Mouse (Mus musculus) gastrocnemius, adult 2 months (tissue): ENCODE measurements around the gene Traip. TPM values are rescaled to one million over a fixed set of nuclear protein-coding genes. Genes with fewer than 3 reads are reported as not detected.

ENCODE experiments used
- DNase-seq: peaks from one replicate; pipeline ENCODE4 v3.0.0; 2022
- H3K27ac ChIP-seq: fragments of 200-600 bp; 2 replicates; pipeline ENCODE4 v1.8.1; 2022; ENCODE audit warnings: mild to moderate bottlenecking
- H3K4me3 ChIP-seq: fragments of 200-600 bp; 2 replicates; pipeline ENCODE4 v1.8.1; 2022; ENCODE audit warnings: mild to moderate bottlenecking, moderate library complexity
- CTCF ChIP-seq: fragments of 200-600 bp; IDR thresholded peaks from 2 replicates; pipeline ENCODE4 v1.8.1; 2022; ENCODE audit warnings: antibody characterized with exemption, mild to moderate bottlenecking, moderate library complexity
- intact Hi-C: fragments of 180-260 bp; cut with DNase I; formaldehyde crosslinking; loops from one replicate; pipeline ENCODE4 v1.15.1; 2025
- long read RNA-seq, 2 experiments: library from polyadenylated mRNA; stranded (forward); transcript quantifications; one replicate each; pipeline ENCODE4 v2.0.0; 2021
- total RNA-seq, 2 experiments: library from RNA; stranded (reverse); gene quantifications; 2 replicates each; pipeline ENCODE4 v1.2.3; 2021

Gene Traip
- total RNA-seq: under 1 TPM; 0.25 to 0.43 TPM
- long read RNA-seq, experiment 1, partial matches to known transcripts: 0 of 2 reads
- long read RNA-seq, experiment 1, other reads (novel, unspliced or antisense): 1 of 2 reads
- long read RNA-seq, experiment 2: 0 reads

GRCm38 (mm10) chr9:107949922-107950235 is at the start of gene Traip:
Gene Traip, plus strand, starts transcription at chr9:107950136.
- peak within 1 kb of the TSS; percentile 96 for H3K27ac ChIP-seq
- no peak for TF ChIP-seq CTCF
- no peak for DNase-seq
- intact Hi-C loops: loop anchor here (5.0 kb wide), 1 partner anchor 48 kb away; no protein-coding TSS in a partner anchor
- H3K4me3 ChIP-seq: peak within 1 kb of the TSS; percentile 82

GRCm38 (mm10) chr9:107900840-107901626 is 48.9 kb upstream of the Traip start:
- peak; percentile 61 for TF ChIP-seq CTCF
- intact Hi-C loops: loop anchor here (5.0 kb wide), 3 partner anchors 46 to 151 kb away; partner anchors contain the start of gene Amigo3
- Histone ChIP-seq H3K27ac (no peak overlapping the region), H3K4me3 (no peak overlapping the region)
- peak; percentile 62 for DNase-seq

- Histone ChIP-seq H3K4me3 (no peak overlapping the region), H3K27ac (no peak overlapping the region)
- DNase-seq: no peak
- TF ChIP-seq CTCF: no peak
- intact Hi-C loops: loop anchor here (5.0 kb wide), 3 partner anchors 46 to 151 kb away; partner anchors contain the start of gene Amigo3
Observed at GRCm38 (mm10) chr9:107901627-107901914, 48.4 kb upstream of the Traip start.

- DNase-seq: peak; percentile 87
- H3K27ac ChIP-seq: peak overlapping the region; percentile 12; the same call in 1 of the 2 replicates
- TF ChIP-seq CTCF: peak; percentile 96
- H3K4me3 ChIP-seq: peak overlapping the region; percentile 11; the same call in 1 of the 2 replicates
- intact Hi-C loops: loop anchor here (1.0 to 5.0 kb wide), 5 partner anchors 43 to 164 kb away; partner anchors contain the start of gene Amigo3
Observed at GRCm38 (mm10) chr9:107904726-107905125, 45.2 kb upstream of the Traip start.

- intact Hi-C loops: no loop called here
- DNase-seq: peak; percentile 89
- Histone ChIP-seq H3K4me3 (peak within 1 kb of the TSS; percentile 74), H3K27ac (peak within 1 kb of the TSS; percentile 79)
- TF ChIP-seq CTCF: no peak
Observed at GRCm38 (mm10) chr9:107906252-107906966, 43.5 kb upstream of the Traip start, which contains the start of gene Mst1r. Gene Mst1r, plus strand, starts transcription at chr9:107906873.

- intact Hi-C loops: no loop called here
- Histone ChIP-seq H3K27ac (peak overlapping the region; percentile 79), H3K4me3 (peak overlapping the region; percentile 74)
- DNase-seq: no peak
- TF ChIP-seq CTCF: no peak
Observed at GRCm38 (mm10) chr9:107906967-107907800, 42.8 kb upstream of the Traip start.

- Histone ChIP-seq H3K4me3 (peak overlapping the region; percentile 74), H3K27ac (peak overlapping the region; percentile 79)
- DNase-seq: no peak
- TF ChIP-seq CTCF: no peak
- intact Hi-C loops: no loop called here
Observed at GRCm38 (mm10) chr9:107907801-107908120, 42.2 kb upstream of the Traip start.

GRCm38 (mm10) chr9:107908410-107909158 is 41.4 kb upstream of the Traip start:
- DNase-seq: peak; percentile 54
- intact Hi-C loops: no loop called here
- H3K4me3 ChIP-seq: peak overlapping the region; percentile 74
- peak overlapping the region; percentile 79 for H3K27ac ChIP-seq
- TF ChIP-seq CTCF: no peak

GRCm38 (mm10) chr9:107910025-107910769 is 39.7 kb upstream of the Traip start:
- no peak for TF ChIP-seq CTCF
- no peak for DNase-seq
- no peak overlapping the region for H3K4me3 ChIP-seq
- intact Hi-C loops: no loop called here
- H3K27ac ChIP-seq: no peak overlapping the region; the same call in 1 of the 2 replicates

- H3K4me3 ChIP-seq: no peak overlapping the region
- TF ChIP-seq CTCF: no peak
- intact Hi-C loops: no loop called here
- no peak overlapping the region for H3K27ac ChIP-seq
- DNase-seq: no peak
Observed at GRCm38 (mm10) chr9:107914764-107915420, 35.0 kb upstream of the Traip start.
